Mouse (Mus musculus): ENCODE results near the gene Calhm5. TPM values are rescaled to one million over a fixed set of nuclear protein-coding genes. Genes with fewer than 3 reads are reported as not detected.

The Calhm5 gene
- polyA plus RNA-seq (2015; fragmentation: Nextera tagmentation; extraction: Ambion mirVana), result 2.0 TPM in 2 replicates

DNA sequence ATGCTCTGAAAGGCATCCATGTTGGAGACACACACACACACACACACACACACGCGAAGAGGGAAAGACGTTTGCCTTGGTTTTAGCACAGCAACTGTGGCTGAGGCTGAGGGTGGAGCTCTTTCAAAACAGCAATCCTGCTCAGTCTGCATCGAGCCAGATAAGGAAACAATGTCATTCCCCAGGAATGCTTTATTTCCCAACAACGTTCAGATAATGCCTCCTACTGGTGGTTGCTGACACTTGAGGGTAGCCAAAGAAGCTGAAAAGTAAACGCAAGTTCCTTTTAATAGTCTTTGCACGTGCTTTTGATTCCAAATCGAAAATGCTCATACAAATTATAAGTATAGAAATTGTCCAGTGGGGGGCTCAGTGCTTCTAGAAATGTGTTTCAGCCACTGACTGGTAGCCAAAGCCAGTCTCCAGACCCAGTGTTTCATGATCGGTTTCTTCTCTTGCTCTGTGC, at the start of gene Calhm5:
Calhm5 (minus strand) TSS at position 102 of the 466 bp plus-strand sequence.

DNA sequence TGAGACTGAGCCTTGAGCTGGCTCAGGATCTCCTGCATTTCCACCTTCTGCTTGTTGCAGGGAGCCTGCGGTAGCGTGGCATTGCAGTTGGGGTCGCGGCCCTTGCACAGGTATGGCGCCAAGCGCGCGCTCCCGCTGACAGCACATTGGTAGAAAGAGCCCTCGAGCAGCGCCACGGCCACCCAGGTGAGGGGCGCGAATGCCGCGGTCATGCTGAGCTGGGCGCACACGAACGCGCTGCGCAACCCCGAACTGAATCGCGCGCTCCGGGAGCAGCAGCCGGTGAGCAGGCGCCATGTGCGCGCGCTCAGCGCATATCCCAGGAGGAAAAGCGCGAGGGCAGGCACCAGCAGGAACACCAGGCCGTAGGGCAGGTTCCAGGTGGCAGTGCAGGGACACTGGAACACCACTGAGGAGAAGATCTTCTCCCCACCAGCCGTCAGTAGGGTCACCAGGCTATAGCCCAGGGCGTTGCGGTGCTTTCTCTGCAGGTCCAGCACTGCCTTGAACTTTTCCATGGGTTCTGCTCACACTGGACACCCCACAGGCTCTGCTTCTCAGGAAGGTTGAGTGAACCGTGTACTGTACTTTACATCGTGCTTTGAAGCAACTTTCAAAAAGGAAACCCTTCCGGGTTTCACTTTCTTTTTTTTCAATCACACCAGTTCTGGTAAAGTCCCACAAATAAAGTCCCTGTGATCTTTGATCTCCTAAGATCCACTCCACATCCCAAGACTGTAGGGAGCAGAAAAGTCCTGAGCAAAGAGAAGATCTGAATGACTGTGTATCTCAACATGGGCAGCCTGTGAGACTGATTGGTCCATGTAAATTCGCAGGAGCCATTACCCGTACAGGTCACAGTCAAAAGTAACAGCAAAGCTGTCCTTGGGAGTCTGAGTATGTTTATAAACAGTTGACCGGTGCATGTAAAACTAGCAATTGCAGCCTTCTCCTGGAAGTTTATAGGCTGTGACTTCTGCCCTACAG, 31.4 kb upstream of the Calhm5 start, which contains the start of gene Calhm6:
Calhm6 (minus strand) TSS at position 593 of the 987 bp plus-strand sequence.

DNA sequence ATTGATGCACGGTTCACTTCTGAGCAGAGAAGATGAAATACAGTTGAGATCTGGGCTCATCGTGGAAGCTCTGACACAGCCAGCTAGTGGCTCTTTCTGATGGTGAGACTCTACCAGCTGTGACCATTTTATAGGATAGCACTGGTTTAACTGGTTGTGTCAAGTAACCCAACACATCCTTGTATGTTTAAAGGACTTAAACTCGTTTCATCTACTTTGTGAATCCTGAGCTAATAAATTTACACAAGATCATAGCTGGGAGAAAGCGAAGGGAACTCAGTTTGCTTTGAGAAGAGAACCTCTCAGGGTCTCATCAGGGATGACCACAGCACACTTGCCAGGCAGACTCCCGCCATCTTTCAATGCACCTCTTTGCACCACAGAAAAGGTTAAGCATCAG, 52.1 kb downstream of the Calhm5 start, which contains the start of gene Calhm4:
Calhm4 (minus strand) TSS at position 101 of the 400 bp plus-strand sequence.

Other genes with a start within 250 kb of the Calhm5 start
- gene Sult3a1, start 238.8 kb downstream of the Calhm5 start, polyA plus RNA-seq (2015; fragmentation: Nextera tagmentation; extraction: Ambion mirVana), result not detected in 2 replicates
- 1.3 and 1.6 TPM in 2 replicates for gene Rsph4a, start 191.4 kb downstream of the Calhm5 start, polyA plus RNA-seq (2015; fragmentation: Nextera tagmentation; extraction: Ambion mirVana)
- gene Zup1, start 145.2 kb downstream of the Calhm5 start, polyA plus RNA-seq (2015; fragmentation: Nextera tagmentation; extraction: Ambion mirVana), result 14.1 and 14.5 TPM in 2 replicates
- gene Rwdd1, start 76.9 kb downstream of the Calhm5 start, polyA plus RNA-seq (2015; fragmentation: Nextera tagmentation; extraction: Ambion mirVana), result 145 and 154 TPM in 2 replicates
- gene Trappc3l, start 58.9 kb downstream of the Calhm5 start, polyA plus RNA-seq (2015; fragmentation: Nextera tagmentation; extraction: Ambion mirVana), result 0.34 and 0.60 TPM in 2 replicates
- 0.08 TPM in 1 of 2 replicates, not detected in the other for gene Calhm4, start 52.2 kb downstream of the Calhm5 start, polyA plus RNA-seq (2015; fragmentation: Nextera tagmentation; extraction: Ambion mirVana)
- gene Calhm6, start 31.5 kb upstream of the Calhm5 start, polyA plus RNA-seq (2015; fragmentation: Nextera tagmentation; extraction: Ambion mirVana), result 1.3 and 1.4 TPM in 2 replicates
- gene Dse, start 111.2 kb upstream of the Calhm5 start, polyA plus RNA-seq (2015; fragmentation: Nextera tagmentation; extraction: Ambion mirVana), result 6.7 and 7.5 TPM in 2 replicates
- gene Tspyl1, start 185.7 kb upstream of the Calhm5 start, polyA plus RNA-seq (2015; fragmentation: Nextera tagmentation; extraction: Ambion mirVana), result 124 and 136 TPM in 2 replicates
- gene Tspyl4, start 200.9 kb upstream of the Calhm5 start, polyA plus RNA-seq (2015; fragmentation: Nextera tagmentation; extraction: Ambion mirVana), result 424 and 433 TPM in 2 replicates